Mouse (Mus musculus): ENCODE results near the gene Sfmbt1.

Gene Sfmbt1

DNA sequence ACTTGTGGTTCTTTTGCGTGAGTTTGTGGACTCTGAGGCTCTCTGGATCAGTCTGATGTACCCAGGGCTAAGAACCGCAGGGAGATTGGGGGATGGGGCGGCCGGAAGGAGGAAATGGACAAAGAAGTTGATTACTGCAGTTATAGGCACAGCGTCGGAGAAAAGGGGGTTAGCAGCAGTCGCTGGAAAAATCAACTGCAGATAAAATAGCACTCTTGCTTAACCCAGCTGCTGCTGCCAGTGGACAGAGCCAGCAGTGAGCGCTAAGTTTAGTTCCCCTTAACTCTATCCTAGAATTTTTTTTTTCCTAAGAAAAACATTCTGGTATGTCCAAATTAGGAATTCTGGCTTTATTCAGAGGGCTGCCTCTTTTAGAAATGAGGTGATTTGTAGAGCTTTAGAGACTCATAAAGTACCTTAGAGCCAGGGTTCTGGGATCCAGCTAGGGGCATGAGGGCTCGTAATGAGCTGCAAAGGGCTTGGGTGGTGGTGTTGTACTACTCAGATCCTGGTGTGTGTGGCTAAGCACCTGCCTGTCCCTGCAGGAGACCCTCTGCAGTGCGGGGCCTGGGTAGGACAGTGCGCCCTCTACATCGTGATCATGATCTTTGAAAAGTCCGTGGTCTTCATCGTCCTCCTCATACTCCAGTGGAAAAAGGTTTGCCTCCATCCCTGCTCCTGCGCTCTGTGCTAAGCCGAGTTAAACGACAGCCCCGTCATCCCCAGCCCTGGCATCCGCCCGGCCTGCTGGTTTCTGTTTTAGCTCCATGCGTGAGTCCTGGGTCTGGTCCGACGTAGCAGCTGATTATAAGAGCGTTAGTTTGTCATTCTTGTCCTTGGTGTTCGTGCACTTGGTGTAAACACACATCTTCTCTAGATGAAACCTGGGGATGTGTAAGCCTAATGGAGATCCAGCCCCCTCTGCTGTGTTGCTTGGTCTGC lies 155.8 kb downstream of the Sfmbt1 start:
- no peak for DNase-seq (ENCODE audit: low read depth, low spot score)

Measured in embryo, embryonic 11.5 days (tissue).